In genomic region chr5:99339790-99340189, GRCm38 (mm10) we compare ENCODE assay signal across 8 mouse cellular contexts.
DNase-seq lines count a peak whose midpoint lies in the region; ATAC-seq and TF ChIP-seq lines count a peak whose summit lies in the region.

No protein-coding gene starts in this region.

- intact Hi-C loops in gastrocnemius, adult 2 months (cut with DNase I) = no loop called here

- peaks cover 4% of the 10 kb centered on the region; the same call in 1 of the 2 replicates for H3K4me1 ChIP-seq in limb, embryonic 10.5 days
- no peaks in the 10 kb centered on the region for H3K4me1 ChIP-seq in midbrain, embryonic 14.5 days (ENCODE audit: control insufficient read depth, insufficient read depth, low read length)

- TF ChIP-seq CTCF in gastrocnemius, adult 2 months (IDR thresholded peaks at IDR 0.05) = no peak

- H3K9me3 ChIP-seq in limb, embryonic 10.5 days (replicated peaks) = no peaks in the 10 kb centered on the region
- no peaks in the 10 kb centered on the region for H3K9me3 ChIP-seq in midbrain, embryonic 14.5 days (ENCODE audit: control insufficient read depth, low read length)

- ATAC-seq in megakaryocyte progenitor cell, adult 5-6 weeks (replicated peaks; ENCODE audit: poor library complexity) = 0 out of 2 replicates have a peak, but pooled peaks have one; percentile 5
- ATAC-seq in midbrain, embryonic 14.5 days (ENCODE audit: low FRiP score, low TSS enrichment) = no peak

- peak overlapping the region; percentile 64 for H3K27ac ChIP-seq in gastrocnemius, adult 2 months
- H3K27ac ChIP-seq in limb, embryonic 10.5 days = peak overlapping the region; percentile 31; the same call in 1 of the 2 replicates
- no peak overlapping the region for H3K27ac ChIP-seq in midbrain, embryonic 14.5 days (replicated peaks; ENCODE audit: low read depth, low read length)

- H3K9ac ChIP-seq in midbrain, embryonic 14.5 days (replicated peaks; ENCODE audit: low read length) = no peak overlapping the region

- H3K4me3 ChIP-seq in gastrocnemius, adult 2 months = peak overlapping the region; percentile 69
- H3K4me3 ChIP-seq in limb, embryonic 10.5 days = no peak overlapping the region
- H3K4me3 ChIP-seq in midbrain, embryonic 14.5 days (replicated peaks; ENCODE audit: low read depth, low read length) = no peak overlapping the region

- H3K4me2 ChIP-seq in midbrain, embryonic 14.5 days (ENCODE audit: low read length) = no peak overlapping the region

- DNase-seq in Muller cell, postnatal 12 days (ENCODE audit: inconsistent ontology term) = peak; percentile 36
- peak; percentile 55 to 56 for DNase-seq in adrenal gland, adult 18-20 months (ENCODE audit: low spot score in 2 of 2)
- DNase-seq in gastrocnemius, adult 2 months = peak; percentile 75
- peak; percentile 58 for DNase-seq in induced T-regulatory cell, adult 2 months (ENCODE audit: low read depth)
- DNase-seq in limb, embryonic 10.5 days (ENCODE audit: low spot score) = no peak
- DNase-seq in midbrain, embryonic 14.5 days = no peak
- DNase-seq in thymus, postnatal 14 days = no peak

- H3K27me3 ChIP-seq in limb, embryonic 10.5 days (ENCODE audit: low read depth, poor library complexity, severe bottlenecking) = no peaks in the 10 kb centered on the region
- H3K27me3 ChIP-seq in midbrain, embryonic 14.5 days (ENCODE audit: control insufficient read depth, insufficient read depth, low read length) = no peaks in the 10 kb centered on the region

- WGBS in limb, embryonic 10.5 days = 77% methylated on average over 15 of the region's 15 CpGs
- 70% methylated on average over 15 of the region's 15 CpGs for WGBS in midbrain, embryonic 14.5 days

- H3K36me3 ChIP-seq in limb, embryonic 10.5 days = no peaks in the 10 kb centered on the region
- no peaks in the 10 kb centered on the region for H3K36me3 ChIP-seq in midbrain, embryonic 14.5 days (ENCODE audit: control insufficient read depth, insufficient read depth, low read length)

Comparison
In these comparisons a context has a peak if more than half of its experiments do, and no peak if none do; other contexts are left out.
1. DNase-seq: peak in Muller cell, postnatal 12 days (single experiment), adrenal gland, adult 18-20 months (2 of 2), gastrocnemius, adult 2 months (single experiment) and induced T-regulatory cell, adult 2 months (single experiment); none in limb, embryonic 10.5 days (single experiment), midbrain, embryonic 14.5 days (single experiment) and thymus, postnatal 14 days (single experiment).